Comparison of ENCODE assay signal across 8 mouse cellular contexts in the genomic region with DNA sequence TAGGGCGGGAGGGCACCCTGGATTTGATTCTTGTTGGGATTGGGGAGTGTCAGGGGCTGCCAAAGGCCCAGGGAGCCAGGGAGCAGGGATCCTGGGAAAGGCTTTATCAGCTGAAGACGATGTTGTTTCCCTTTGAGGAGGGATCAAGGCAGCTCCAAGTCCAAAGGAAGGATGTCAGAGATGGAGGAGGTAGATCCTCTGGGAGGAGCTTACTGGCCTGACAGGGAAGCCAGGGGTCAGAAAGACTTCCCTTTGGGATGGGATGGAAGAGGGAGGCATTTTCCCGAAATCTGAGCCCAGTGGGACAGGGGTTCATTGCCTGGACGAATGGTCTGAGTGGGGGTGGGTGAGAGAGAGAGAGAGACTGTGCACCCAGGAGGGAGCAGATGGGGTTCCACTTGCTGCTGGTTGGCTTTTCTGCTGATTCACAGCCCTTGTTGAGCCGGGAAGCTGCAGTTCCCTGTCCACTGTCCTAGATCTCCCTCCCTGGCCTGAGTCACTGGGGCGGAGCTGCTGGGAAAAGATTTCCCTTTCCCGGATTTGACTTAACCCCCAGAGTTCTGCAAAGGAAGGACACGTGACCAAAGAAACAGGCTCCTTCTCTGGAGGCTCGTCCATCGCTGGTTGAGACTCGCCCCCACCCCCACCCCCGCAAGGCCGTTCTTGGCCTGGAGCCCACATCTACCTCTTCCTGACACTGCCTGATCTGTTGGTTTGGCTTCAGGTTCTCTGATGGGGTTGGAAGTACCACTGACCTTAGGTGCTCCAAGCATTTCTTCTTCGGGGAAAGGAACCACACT. TPM values are rescaled to one million over a fixed set of nuclear protein-coding genes. Genes with fewer than 3 reads are reported as not detected.
DNase-seq lines count a peak whose midpoint lies in the region; ATAC-seq and TF ChIP-seq lines count a peak whose summit lies in the region.

No protein-coding gene starts in this region.

- H3K4me3 ChIP-seq in forebrain, postnatal 0 days (ENCODE audit: low read depth, low read length) = no peak overlapping the region
- H3K4me3 ChIP-seq in forebrain, embryonic 11.5 days (ENCODE audit: low read depth, low read length) = no peak overlapping the region
- H3K4me3 ChIP-seq in hindbrain, embryonic 15.5 days = no peak overlapping the region
- H3K4me3 ChIP-seq in liver, embryonic 11.5 days (ENCODE audit: low read depth, low read length) = peak overlapping the region; percentile 14; the same call in 1 of the 2 replicates
- H3K4me3 ChIP-seq in neural tube, embryonic 14.5 days (ENCODE audit: low read depth, low read length) = no peak overlapping the region

- no peak for TF ChIP-seq CTCF in forebrain, postnatal 0 days (IDR thresholded peaks at IDR 0.05; ENCODE audit: low read depth)

- H3K9me3 ChIP-seq in forebrain, postnatal 0 days (ENCODE audit: low read length) = no peaks in the 10 kb centered on the region
- no peaks in the 10 kb centered on the region for H3K9me3 ChIP-seq in forebrain, embryonic 11.5 days (ENCODE audit: control insufficient read depth, low read length)
- H3K9me3 ChIP-seq in hindbrain, embryonic 15.5 days = no peaks in the 10 kb centered on the region
- H3K9me3 ChIP-seq in liver, embryonic 11.5 days (ENCODE audit: control insufficient read depth, low read length) = no peaks in the 10 kb centered on the region
- H3K9me3 ChIP-seq in neural tube, embryonic 14.5 days (ENCODE audit: control insufficient read depth, low read length) = no peaks in the 10 kb centered on the region

- DNase-seq in forebrain, postnatal 0 days = no peak
- no peak for DNase-seq in forebrain, embryonic 11.5 days (ENCODE audit: low spot score)
- DNase-seq in MN1 (ENCODE audit: low spot score) = peak; percentile 84
- DNase-seq in gastrocnemius, adult 18-20 months (ENCODE audit: low spot score) = peak; percentile 78
- no peak for DNase-seq in liver, embryonic 11.5 days (ENCODE audit: low spot score)
- no peak for DNase-seq in T-cell, adult 2 months (ENCODE audit: low spot score)

- ATAC-seq in forebrain, postnatal 0 days = no peak
- no peak for ATAC-seq in forebrain, embryonic 11.5 days (replicated peaks; ENCODE audit: low FRiP score)
- ATAC-seq in hindbrain, embryonic 15.5 days (ENCODE audit: low FRiP score, low read depth) = 0 out of 2 replicates have a peak, but pooled peaks have one; percentile 16
- ATAC-seq in liver, embryonic 11.5 days (replicated peaks; ENCODE audit: low FRiP score) = peak; percentile 15
- ATAC-seq in neural tube, embryonic 14.5 days (ENCODE audit: low read depth) = no peak

- no peaks in the 10 kb centered on the region for H3K36me3 ChIP-seq in forebrain, postnatal 0 days (ENCODE audit: insufficient read depth)
- H3K36me3 ChIP-seq in forebrain, embryonic 11.5 days (ENCODE audit: control insufficient read depth, insufficient read depth, low read length) = no peaks in the 10 kb centered on the region
- no peaks in the 10 kb centered on the region for H3K36me3 ChIP-seq in hindbrain, embryonic 15.5 days
- peaks cover 11% of the 10 kb centered on the region; the same call in 1 of the 2 replicates for H3K36me3 ChIP-seq in liver, embryonic 11.5 days (ENCODE audit: control insufficient read depth, insufficient read depth, low read length)
- H3K36me3 ChIP-seq in neural tube, embryonic 14.5 days (ENCODE audit: control insufficient read depth, insufficient read depth, low read length) = 0 out of 2 replicates have a peak, but pooled peaks cover 2% of the 10 kb centered on the region

- WGBS in forebrain, postnatal 0 days = 19% methylated on average over 14 of the region's 14 CpGs
- 15% methylated on average over 14 of the region's 14 CpGs for WGBS in forebrain, embryonic 11.5 days
- WGBS in hindbrain, embryonic 15.5 days = 15% methylated on average over 14 of the region's 14 CpGs
- WGBS in liver, embryonic 11.5 days = 10% methylated on average over 14 of the region's 14 CpGs
- WGBS in neural tube, embryonic 14.5 days = 13% methylated on average over 14 of the region's 14 CpGs

- no peak overlapping the region for H3K27ac ChIP-seq in forebrain, postnatal 0 days (ENCODE audit: low read depth, low read length)
- no peak overlapping the region for H3K27ac ChIP-seq in forebrain, embryonic 11.5 days (ENCODE audit: low read depth, low read length)
- H3K27ac ChIP-seq in hindbrain, embryonic 15.5 days (replicated peaks) = no peak overlapping the region
- peak overlapping the region; percentile 45; the same call in 1 of the 2 replicates for H3K27ac ChIP-seq in liver, embryonic 11.5 days (ENCODE audit: low read depth, low read length)
- no peak overlapping the region for H3K27ac ChIP-seq in neural tube, embryonic 14.5 days (ENCODE audit: low read depth, low read length)

- H3K4me1 ChIP-seq in forebrain, postnatal 0 days (ENCODE audit: insufficient read depth) = no peaks in the 10 kb centered on the region
- H3K4me1 ChIP-seq in forebrain, embryonic 11.5 days (replicated peaks; ENCODE audit: control insufficient read depth, insufficient read depth, low read length) = peaks cover 19% of the 10 kb centered on the region; the same call in 1 of the 2 replicates
- peaks cover 24% of the 10 kb centered on the region for H3K4me1 ChIP-seq in hindbrain, embryonic 15.5 days (replicated peaks)
- H3K4me1 ChIP-seq in liver, embryonic 11.5 days (replicated peaks; ENCODE audit: control insufficient read depth, insufficient read depth, low read length) = peaks cover 55% of the 10 kb centered on the region
- peaks cover 6% of the 10 kb centered on the region; the same call in 1 of the 2 replicates for H3K4me1 ChIP-seq in neural tube, embryonic 14.5 days (ENCODE audit: control insufficient read depth, insufficient read depth, low read length)

- H3K9ac ChIP-seq in forebrain, postnatal 0 days = no peak overlapping the region
- no peak overlapping the region for H3K9ac ChIP-seq in forebrain, embryonic 11.5 days (ENCODE audit: low read length)
- no peak overlapping the region for H3K9ac ChIP-seq in hindbrain, embryonic 15.5 days
- H3K9ac ChIP-seq in liver, embryonic 11.5 days (ENCODE audit: low read depth, low read length) = no peak overlapping the region
- no peak overlapping the region for H3K9ac ChIP-seq in neural tube, embryonic 14.5 days (replicated peaks; ENCODE audit: low read depth, low read length)

- no peaks in the 10 kb centered on the region for H3K27me3 ChIP-seq in forebrain, postnatal 0 days (ENCODE audit: insufficient read depth, low read length)
- no peaks in the 10 kb centered on the region for H3K27me3 ChIP-seq in forebrain, embryonic 11.5 days (ENCODE audit: control insufficient read depth, insufficient read depth, low read length)
- H3K27me3 ChIP-seq in hindbrain, embryonic 15.5 days = peaks cover 6% of the 10 kb centered on the region; the same call in 1 of the 2 replicates
- no peaks in the 10 kb centered on the region for H3K27me3 ChIP-seq in liver, embryonic 11.5 days (replicated peaks; ENCODE audit: control insufficient read depth, insufficient read depth, low read length)
- H3K27me3 ChIP-seq in neural tube, embryonic 14.5 days (ENCODE audit: control insufficient read depth, insufficient read depth, low read length) = no peaks in the 10 kb centered on the region; the same call in 1 of the 2 replicates

- H3K4me2 ChIP-seq in forebrain, postnatal 0 days (ENCODE audit: low read depth) = peak overlapping the region; percentile 5; the same call in 1 of the 2 replicates
- no peak overlapping the region for H3K4me2 ChIP-seq in forebrain, embryonic 11.5 days (ENCODE audit: low read depth, low read length, severe bottlenecking)
- H3K4me2 ChIP-seq in hindbrain, embryonic 15.5 days = peak overlapping the region; percentile 28
- peak overlapping the region; percentile 52 for H3K4me2 ChIP-seq in liver, embryonic 11.5 days
- H3K4me2 ChIP-seq in neural tube, embryonic 14.5 days (ENCODE audit: low read depth, low read length) = peak overlapping the region; percentile 29; the same call in 1 of the 2 replicates

RNA-seq across cellular contexts. Expression of a gene that starts 5.4 kb away (rescaled TPM):
- total RNA-seq in forebrain, postnatal 0 days (2014; rRNA removed) = 6.8 and 12.1 TPM in 2 replicates
- 13.2 and 13.6 TPM in 2 replicates for polyA plus RNA-seq in forebrain, postnatal 0 days (2015; fragmentation: Nextera tagmentation; extraction: Ambion mirVana)
- 24.0 and 25.9 TPM in 2 replicates for polyA plus RNA-seq in forebrain, embryonic 11.5 days (2014; fragmentation: Nextera tagmentation; extraction: Ambion mirVana)
- 10 to 100 TPM; 16.6 to 24.9 TPM for total RNA-seq in gastrocnemius, adult 18-20 months (2021)
- 14.8 and 16.6 TPM in 2 replicates for polyA plus RNA-seq in hindbrain, embryonic 15.5 days (2015; fragmentation: Nextera tagmentation; extraction: Ambion mirVana)
- 37.0 and 38.0 TPM in 2 replicates for polyA plus RNA-seq in liver, embryonic 11.5 days (2014; fragmentation: Nextera tagmentation; extraction: Ambion mirVana)
- polyA plus RNA-seq in neural tube, embryonic 14.5 days (2014; fragmentation: Nextera tagmentation; extraction: Ambion mirVana) = 6.5 and 15.0 TPM in 2 replicates

RNA-seq across cellular contexts. Expression of a gene that starts 26.0 kb away (rescaled TPM):
- total RNA-seq in forebrain, postnatal 0 days (2014; rRNA removed) = 0.15 and 1.00 TPM in 2 replicates
- polyA plus RNA-seq in forebrain, postnatal 0 days (2015; fragmentation: Nextera tagmentation; extraction: Ambion mirVana) = 0.16 TPM in 2 replicates
- 0.12 and 0.19 TPM in 2 replicates for polyA plus RNA-seq in forebrain, embryonic 11.5 days (2014; fragmentation: Nextera tagmentation; extraction: Ambion mirVana)
- not detected for total RNA-seq in gastrocnemius, adult 18-20 months (2021)
- polyA plus RNA-seq in hindbrain, embryonic 15.5 days (2015; fragmentation: Nextera tagmentation; extraction: Ambion mirVana) = 0.16 and 0.29 TPM in 2 replicates
- 0.30 and 0.35 TPM in 2 replicates for polyA plus RNA-seq in liver, embryonic 11.5 days (2014; fragmentation: Nextera tagmentation; extraction: Ambion mirVana)
- 0.09 and 0.13 TPM in 2 replicates for polyA plus RNA-seq in neural tube, embryonic 14.5 days (2014; fragmentation: Nextera tagmentation; extraction: Ambion mirVana)

RNA-seq across cellular contexts. Expression of a gene that starts 34.1 kb away (rescaled TPM):
- 0.67 and 1.2 TPM in 2 replicates for total RNA-seq in forebrain, postnatal 0 days (2014; rRNA removed)
- polyA plus RNA-seq in forebrain, postnatal 0 days (2015; fragmentation: Nextera tagmentation; extraction: Ambion mirVana) = 1.0 and 1.5 TPM in 2 replicates
- 0.21 and 0.28 TPM in 2 replicates for polyA plus RNA-seq in forebrain, embryonic 11.5 days (2014; fragmentation: Nextera tagmentation; extraction: Ambion mirVana)
- under 1 TPM; 0.19 to 0.25 TPM for total RNA-seq in gastrocnemius, adult 18-20 months (2021)
- 0.41 and 0.66 TPM in 2 replicates for polyA plus RNA-seq in hindbrain, embryonic 15.5 days (2015; fragmentation: Nextera tagmentation; extraction: Ambion mirVana)
- 0.55 and 0.74 TPM in 2 replicates for polyA plus RNA-seq in liver, embryonic 11.5 days (2014; fragmentation: Nextera tagmentation; extraction: Ambion mirVana)
- 0.67 and 0.77 TPM in 2 replicates for polyA plus RNA-seq in neural tube, embryonic 14.5 days (2014; fragmentation: Nextera tagmentation; extraction: Ambion mirVana)

RNA-seq across cellular contexts. Expression of a gene that starts 40.9 kb away (rescaled TPM):
- 14.9 and 19.9 TPM in 2 replicates for total RNA-seq in forebrain, postnatal 0 days (2014; rRNA removed)
- 11.4 and 14.8 TPM in 2 replicates for polyA plus RNA-seq in forebrain, postnatal 0 days (2015; fragmentation: Nextera tagmentation; extraction: Ambion mirVana)
- 15.6 and 16.6 TPM in 2 replicates for polyA plus RNA-seq in forebrain, embryonic 11.5 days (2014; fragmentation: Nextera tagmentation; extraction: Ambion mirVana)
- total RNA-seq in gastrocnemius, adult 18-20 months (2021) = 10 to 100 TPM; 15.3 to 17.7 TPM
- polyA plus RNA-seq in hindbrain, embryonic 15.5 days (2015; fragmentation: Nextera tagmentation; extraction: Ambion mirVana) = 15.3 and 15.6 TPM in 2 replicates
- polyA plus RNA-seq in liver, embryonic 11.5 days (2014; fragmentation: Nextera tagmentation; extraction: Ambion mirVana) = 30.1 and 34.7 TPM in 2 replicates
- 11.0 and 14.8 TPM in 2 replicates for polyA plus RNA-seq in neural tube, embryonic 14.5 days (2014; fragmentation: Nextera tagmentation; extraction: Ambion mirVana)

Comparison
In these comparisons a context has a peak if more than half of its experiments do, and no peak if none do; other contexts are left out.
1. ATAC-seq: peak in hindbrain, embryonic 15.5 days (single experiment) and liver, embryonic 11.5 days (single experiment); none in forebrain, postnatal 0 days (single experiment), forebrain, embryonic 11.5 days (single experiment) and neural tube, embryonic 14.5 days (single experiment).
2. DNase-seq: peak in MN1 (single experiment) and gastrocnemius, adult 18-20 months (single experiment); none in forebrain, postnatal 0 days (single experiment), forebrain, embryonic 11.5 days (single experiment), liver, embryonic 11.5 days (single experiment) and T-cell, adult 2 months (single experiment).